Mouse (Mus musculus): ENCODE measurements around the gene Syt12. TPM values are rescaled to one million over a fixed set of nuclear protein-coding genes. Genes with fewer than 3 reads are reported as not detected.

Gene Syt12
- 1 to 10 TPM in 1 of 2 experiments, under 1 TPM in 1; 0.12 to 2.6 TPM for polyA plus RNA-seq (2017; shearing (Covaris generic))

GRCm38 (mm10) chr19:4477345-4478189 is at the start of gene Syt12:
Gene Syt12 (minus strand): TSS chr19:4477447.

GRCm38 (mm10) chr19:4509986-4510963 is 33.0 kb upstream of the Syt12 start, which contains the start of gene Pcx:
Gene Pcx (plus strand): TSS chr19:4510472.

GRCm38 (mm10) chr19:4498062-4498933 is 21.1 kb upstream of the Syt12 start, which contains the start of gene 2010003K11Rik:
Gene 2010003K11Rik (minus strand): TSS chr19:4498583.

GRCm38 (mm10) chr19:4439161-4439801 is 38.0 kb downstream of the Syt12 start, which contains the start of gene Rhod:
Gene Rhod (minus strand): TSS chr19:4439432.

GRCm38 (mm10) chr19:4397798-4398629 is 79.2 kb downstream of the Syt12 start, which contains the start of gene Kdm2a:
Gene Kdm2a (minus strand): TSS chr19:4398285.

Other genes starting within 250 kb of the Syt12 start
- gene Pold4, start 245.5 kb downstream of the Syt12 start, polyA plus RNA-seq (2017; shearing (Covaris generic)): 100 to 1,000 TPM; 107 to 109 TPM
- under 1 TPM; 0.23 to 0.65 TPM for gene Ssh3, start 208.3 kb downstream of the Syt12 start, polyA plus RNA-seq (2017; shearing (Covaris generic))
- gene Ankrd13d, start 194.3 kb downstream of the Syt12 start, polyA plus RNA-seq (2017; shearing (Covaris generic)): 1 to 10 TPM; 5.6 to 7.5 TPM
- gene Grk2, start 171.2 kb downstream of the Syt12 start, polyA plus RNA-seq (2017; shearing (Covaris generic)): 100 to 1,000 TPM; 240 to 286 TPM
- 10 to 100 TPM; 66.7 to 84.1 TPM for gene Kdm2a, start 79.2 kb downstream of the Syt12 start, polyA plus RNA-seq (2017; shearing (Covaris generic))
- 1 to 10 TPM; 1.9 to 9.8 TPM for gene Rhod, start 38.0 kb downstream of the Syt12 start, polyA plus RNA-seq (2017; shearing (Covaris generic))
- gene 2010003K11Rik, start 21.1 kb upstream of the Syt12 start, polyA plus RNA-seq (2017; shearing (Covaris generic)): not detected
- 1 to 10 TPM; 1.6 to 2.4 TPM for gene Pcx, start 33.0 kb upstream of the Syt12 start, polyA plus RNA-seq (2017; shearing (Covaris generic))
- gene Lrfn4, start 138.2 kb upstream of the Syt12 start, polyA plus RNA-seq (2017; shearing (Covaris generic)): 1 to 10 TPM in 1 of 2 experiments, under 1 TPM in 1; 0.60 to 1.4 TPM
- gene Rce1, start 148.2 kb upstream of the Syt12 start, polyA plus RNA-seq (2017; shearing (Covaris generic)): 10 to 100 TPM; 65.2 to 76.6 TPM
- gene Gm960, start 221.2 kb upstream of the Syt12 start, polyA plus RNA-seq (2017; shearing (Covaris generic)): 1 to 10 TPM; 1.8 to 4.5 TPM
- under 1 TPM; 0.40 to 0.84 TPM for gene Sptbn2, start 233.7 kb upstream of the Syt12 start, polyA plus RNA-seq (2017; shearing (Covaris generic))

Data from inflammation-experienced regulatory T-cells (primary cell).